ENCODE assay signal across 27 mouse cellular contexts in the genomic region with DNA sequence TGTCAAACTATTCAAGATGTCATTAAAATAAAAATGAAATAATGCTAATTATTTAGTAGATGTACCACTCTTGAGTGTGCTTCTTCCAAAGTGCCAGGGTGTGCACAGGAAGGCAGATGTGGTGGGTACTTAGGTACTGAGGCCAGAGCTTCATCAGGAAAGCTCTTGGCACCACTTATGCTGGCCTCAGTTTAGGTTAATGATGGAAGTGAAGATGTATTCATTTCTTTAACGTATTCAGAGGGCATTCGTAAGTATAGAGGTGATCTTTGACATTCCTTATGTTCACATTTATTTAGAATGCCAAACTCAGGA.
DNase-seq lines count a peak whose midpoint lies in the region; ATAC-seq and TF ChIP-seq lines count a peak whose summit lies in the region.
"Had no signal": no experiment of that assay in that cellular context is flagged by ENCODE, and none has a peak within 500 bp of the region (broad histone marks: within the 10 kb centered on the region; RNA-seq: fewer than 3 reads in every experiment).

No protein-coding gene starts in this region.

- no peak overlapping the region for H3K4me2 ChIP-seq in midbrain, embryonic 12.5 days (replicated peaks)
- H3K4me2 ChIP-seq in midbrain, postnatal 0 days (ENCODE audit: low read depth, low read length, poor library complexity, severe bottlenecking), result no peak overlapping the region
- no peak overlapping the region for H3K4me2 ChIP-seq in midbrain, embryonic 14.5 days (ENCODE audit: low read length)
- no peak overlapping the region for H3K4me2 ChIP-seq in liver, embryonic 12.5 days
- H3K4me2 ChIP-seq: embryonic facial prominence, embryonic 15.5 days; forebrain, embryonic 15.5 days; heart, embryonic 13.5 days; hindbrain, embryonic 15.5 days; intestine, embryonic 15.5 days; limb, embryonic 12.5 days; lung, embryonic 15.5 days had no signal

- no peaks in the 10 kb centered on the region for H3K36me3 ChIP-seq in midbrain, embryonic 12.5 days
- no peaks in the 10 kb centered on the region for H3K36me3 ChIP-seq in midbrain, postnatal 0 days (ENCODE audit: insufficient read depth, low read length)
- no peaks in the 10 kb centered on the region for H3K36me3 ChIP-seq in midbrain, embryonic 14.5 days (ENCODE audit: control insufficient read depth, insufficient read depth, low read length)
- H3K36me3 ChIP-seq in liver, embryonic 12.5 days, result no peaks in the 10 kb centered on the region
- H3K36me3 ChIP-seq: embryonic facial prominence, embryonic 10.5 days; embryonic facial prominence, embryonic 15.5 days; forebrain, embryonic 15.5 days; heart, embryonic 13.5 days; hindbrain, embryonic 15.5 days; intestine, embryonic 15.5 days; limb, embryonic 12.5 days; lung, embryonic 15.5 days had no signal

- DNase-seq in heart, adult 11 months, result peak; percentile 49
- no peak for DNase-seq in heart, postnatal 36 days
- DNase-seq in midbrain, postnatal 0 days (ENCODE audit: low spot score), result no peak
- DNase-seq in midbrain, embryonic 14.5 days, result no peak
- DNase-seq: adrenal gland, postnatal 10 days; cerebellum, adult 8-10 months; cerebellum, postnatal 25 days; gastrocnemius, adult 2 months; heart, postnatal 10 days; kidney, adult 2 months; kidney, postnatal 36 days; thymus, adult 2 months; thymus, postnatal 36 days had no signal

- TF ChIP-seq CTCF in midbrain, postnatal 0 days (IDR thresholded peaks at IDR 0.05), result no peak

- ATAC-seq in midbrain, embryonic 12.5 days (ENCODE audit: low FRiP score, low read depth), result peak; percentile 32
- no peak for ATAC-seq in midbrain, postnatal 0 days (ENCODE audit: low FRiP score)
- peak; percentile 53; the same call in 1 of the 2 replicates for ATAC-seq in midbrain, embryonic 14.5 days (ENCODE audit: low FRiP score, low TSS enrichment)
- no peak for ATAC-seq in liver, embryonic 12.5 days
- ATAC-seq in monocyte, adult 5-6 weeks (replicated peaks; ENCODE audit: insufficient number of reproducible peaks, low FRiP score, low TSS enrichment, poor library complexity, severe bottlenecking), result no peak
- ATAC-seq: intestine, embryonic 15.5 days; Patski had no signal

- H3K9me3 ChIP-seq in midbrain, embryonic 12.5 days, result no peaks in the 10 kb centered on the region
- no peaks in the 10 kb centered on the region for H3K9me3 ChIP-seq in midbrain, postnatal 0 days (ENCODE audit: low read length)
- no peaks in the 10 kb centered on the region for H3K9me3 ChIP-seq in midbrain, embryonic 14.5 days (ENCODE audit: control insufficient read depth, low read length)
- no peaks in the 10 kb centered on the region for H3K9me3 ChIP-seq in liver, embryonic 12.5 days (replicated peaks)
- H3K9me3 ChIP-seq: embryonic facial prominence, embryonic 10.5 days; embryonic facial prominence, embryonic 15.5 days; forebrain, embryonic 15.5 days; hindbrain, embryonic 15.5 days; intestine, embryonic 15.5 days; limb, embryonic 12.5 days; lung, embryonic 15.5 days had no signal

- no peaks in the 10 kb centered on the region; the same call in 1 of the 2 replicates for H3K4me1 ChIP-seq in midbrain, embryonic 12.5 days
- H3K4me1 ChIP-seq in midbrain, postnatal 0 days (ENCODE audit: insufficient read depth, low read length), result no peaks in the 10 kb centered on the region
- peaks cover 9% of the 10 kb centered on the region for H3K4me1 ChIP-seq in midbrain, embryonic 14.5 days (ENCODE audit: control insufficient read depth, insufficient read depth, low read length)
- no peaks in the 10 kb centered on the region for H3K4me1 ChIP-seq in liver, embryonic 12.5 days
- H3K4me1 ChIP-seq: embryonic facial prominence, embryonic 10.5 days; embryonic facial prominence, embryonic 15.5 days; forebrain, embryonic 15.5 days; heart, embryonic 13.5 days; hindbrain, embryonic 15.5 days; intestine, embryonic 15.5 days; limb, embryonic 12.5 days; lung, embryonic 15.5 days had no signal

- intact Hi-C loops in heart, postnatal 36 days (cut with DNase I), result no loop called here

- 87% methylated on average over 2 of the region's 2 CpGs for WGBS in midbrain, embryonic 12.5 days
- WGBS in midbrain, postnatal 0 days, result 73% methylated on average over 2 of the region's 2 CpGs
- 75% methylated on average over 2 of the region's 2 CpGs for WGBS in midbrain, embryonic 14.5 days
- 74% methylated on average over 2 of the region's 2 CpGs for WGBS in liver, embryonic 12.5 days (ENCODE audit: insufficient replicate concordance)

- no peak overlapping the region for H3K4me3 ChIP-seq in midbrain, embryonic 12.5 days
- no peak overlapping the region for H3K4me3 ChIP-seq in midbrain, postnatal 0 days (ENCODE audit: low read depth, low read length)
- no peak overlapping the region for H3K4me3 ChIP-seq in midbrain, embryonic 14.5 days (replicated peaks; ENCODE audit: low read depth, low read length)
- no peak overlapping the region for H3K4me3 ChIP-seq in liver, embryonic 12.5 days
- H3K4me3 ChIP-seq: embryonic facial prominence, embryonic 10.5 days; embryonic facial prominence, embryonic 15.5 days; forebrain, embryonic 15.5 days; gastrocnemius, adult 2 months; heart, embryonic 13.5 days; hindbrain, embryonic 15.5 days; intestine, embryonic 15.5 days; layer of hippocampus, adult 2 months; left cerebral cortex, adult 2 months; limb, embryonic 12.5 days; lung, embryonic 15.5 days had no signal

- no peak overlapping the region; the same call in 1 of the 2 replicates for H3K27ac ChIP-seq in midbrain, embryonic 12.5 days (replicated peaks)
- H3K27ac ChIP-seq in midbrain, postnatal 0 days (ENCODE audit: low read depth, low read length), result no peak overlapping the region
- peak overlapping the region; percentile 60 for H3K27ac ChIP-seq in midbrain, embryonic 14.5 days (replicated peaks; ENCODE audit: low read depth, low read length)
- H3K27ac ChIP-seq in liver, embryonic 12.5 days, result no peak overlapping the region
- H3K27ac ChIP-seq: embryonic facial prominence, embryonic 10.5 days; embryonic facial prominence, embryonic 15.5 days; forebrain, embryonic 15.5 days; gastrocnemius, adult 2 months; heart, embryonic 13.5 days; hindbrain, embryonic 15.5 days; intestine, embryonic 15.5 days; layer of hippocampus, adult 2 months; left cerebral cortex, adult 2 months; limb, embryonic 12.5 days; lung, embryonic 15.5 days had no signal

- no peak overlapping the region for H3K9ac ChIP-seq in midbrain, embryonic 12.5 days (replicated peaks)
- H3K9ac ChIP-seq in midbrain, postnatal 0 days (replicated peaks; ENCODE audit: low read length, poor library complexity, severe bottlenecking), result no peak overlapping the region
- no peak overlapping the region for H3K9ac ChIP-seq in midbrain, embryonic 14.5 days (replicated peaks; ENCODE audit: low read length)
- no peak overlapping the region for H3K9ac ChIP-seq in liver, embryonic 12.5 days
- H3K9ac ChIP-seq: embryonic facial prominence, embryonic 15.5 days; forebrain, embryonic 15.5 days; heart, embryonic 13.5 days; hindbrain, embryonic 15.5 days; intestine, embryonic 15.5 days; limb, embryonic 12.5 days; lung, embryonic 15.5 days had no signal

- H3K27me3 ChIP-seq in midbrain, embryonic 12.5 days, result no peaks in the 10 kb centered on the region
- no peaks in the 10 kb centered on the region for H3K27me3 ChIP-seq in midbrain, postnatal 0 days (ENCODE audit: insufficient read depth, low read length)
- no peaks in the 10 kb centered on the region for H3K27me3 ChIP-seq in midbrain, embryonic 14.5 days (ENCODE audit: control insufficient read depth, insufficient read depth, low read length)
- no peaks in the 10 kb centered on the region for H3K27me3 ChIP-seq in liver, embryonic 12.5 days (replicated peaks)
- H3K27me3 ChIP-seq: embryonic facial prominence, embryonic 15.5 days; forebrain, embryonic 15.5 days; heart, embryonic 13.5 days; hindbrain, embryonic 15.5 days; intestine, embryonic 15.5 days; limb, embryonic 12.5 days; lung, embryonic 15.5 days; Patski had no signal

Comparison
In these comparisons a context has a peak if more than half of its experiments do, and no peak if none do; other contexts are left out.
1. ATAC-seq: peak in midbrain, embryonic 12.5 days (single experiment) and midbrain, embryonic 14.5 days (single experiment); none in midbrain, postnatal 0 days (single experiment), liver, embryonic 12.5 days (single experiment) and monocyte, adult 5-6 weeks (single experiment).